Mouse (Mus musculus): ENCODE data around the gene Zfp768. TPM values are rescaled to one million over a fixed set of nuclear protein-coding genes. Genes with fewer than 3 reads are reported as not detected.
"Not testable (repeated sequence)": the region's sequence is repeated elsewhere in the genome, so short reads cannot be mapped to it uniquely, and the experiment has no call there.

The Zfp768 gene
- 4.2 and 4.5 TPM in 2 replicates for polyA plus RNA-seq (2014; fragmentation: Nextera tagmentation; extraction: Ambion mirVana)

DNA sequence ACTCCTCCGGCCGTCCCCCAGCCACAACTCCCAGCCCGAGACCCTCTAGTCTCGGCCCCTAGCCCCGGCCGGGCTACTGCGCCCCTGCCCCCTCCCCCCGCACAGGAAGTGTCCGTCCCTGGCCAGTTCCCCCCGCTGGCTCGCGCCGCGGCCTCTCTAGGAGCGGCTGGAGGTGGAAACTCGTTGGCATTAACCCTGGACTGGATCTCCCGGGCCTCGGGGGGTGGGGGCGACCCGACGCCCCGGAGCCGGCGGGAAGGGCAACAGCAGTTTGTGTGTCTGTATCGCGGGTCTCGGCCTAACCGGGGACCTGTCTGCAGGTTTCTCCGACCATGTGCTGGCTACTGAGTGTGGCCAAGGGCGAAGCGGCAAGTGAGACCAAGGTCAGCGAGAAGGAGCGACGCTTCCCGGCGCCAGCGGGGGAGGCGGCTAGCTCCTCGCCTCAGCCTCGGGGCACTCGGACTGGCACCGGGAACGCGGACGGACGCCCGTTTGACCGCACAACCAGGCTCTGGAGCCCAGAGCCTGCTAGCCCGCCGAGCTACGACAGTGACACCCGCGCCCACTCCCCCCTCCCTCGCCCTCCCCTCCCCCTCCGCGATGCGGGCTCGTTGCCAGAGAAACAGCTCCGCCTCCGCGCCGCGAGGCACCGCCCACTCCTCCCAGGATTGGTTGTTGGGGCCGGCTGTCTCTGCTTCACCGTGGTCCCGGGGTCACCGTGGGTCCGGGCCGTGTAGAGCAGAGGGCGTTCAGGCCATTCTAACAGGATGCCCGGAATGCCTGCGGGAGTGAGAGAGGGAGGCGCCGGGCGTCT is at the start of gene Zfp768:
Gene Zfp768 (minus strand): TSS at position 78 of the 814 bp plus-strand sequence.
- ATAC-seq (replicated peaks; ENCODE audit: low FRiP score, low TSS enrichment, low read depth) (peak; percentile 91), DNase-seq (ENCODE audit: low spot score) (peak; percentile 99)
- Histone ChIP-seq H3K4me2 (ENCODE audit: low read length) (peak within 1 kb of the TSS; percentile 83), H3K9me3 (ENCODE audit: control insufficient read depth, low read length) (no peaks in the 10 kb centered on the region), H3K4me3 (ENCODE audit: low read depth, low read length) (peak within 1 kb of the TSS; percentile 88), H3K27ac (ENCODE audit: low read depth) (peak within 1 kb of the TSS; percentile 90), H3K27me3 (replicated peaks; ENCODE audit: control insufficient read depth, insufficient read depth, low read length) (no peaks in the 10 kb centered on the region), H3K9ac (ENCODE audit: low read length) (peak within 1 kb of the TSS; percentile 90), H3K36me3 (ENCODE audit: control insufficient read depth, insufficient read depth, low read length) (peaks cover 24% of the 10 kb centered on the region), H3K4me1 (replicated peaks; ENCODE audit: control insufficient read depth, insufficient read depth, low read length) (peaks cover 11% of the 10 kb centered on the region)
- under 1% methylated on average over 66 of the region's 76 CpGs for WGBS

DNA sequence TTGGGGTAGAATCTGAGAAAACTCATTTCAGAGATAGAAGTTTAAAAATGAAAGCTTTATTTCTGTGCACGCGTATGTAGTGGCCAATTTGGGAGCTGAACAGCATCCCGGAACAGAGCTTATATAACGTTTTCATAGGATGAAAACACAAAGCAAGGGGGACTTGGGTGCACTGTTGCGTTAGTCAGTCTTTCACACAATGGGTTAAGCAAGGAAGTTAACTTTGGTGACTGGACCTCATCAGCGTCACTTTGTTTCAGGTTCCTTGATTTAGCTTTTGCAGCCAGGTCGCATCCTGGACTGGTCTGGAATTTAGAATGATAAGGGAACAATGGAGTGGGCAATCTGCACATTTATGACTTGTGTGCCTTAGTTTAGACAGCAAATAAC is 48.5 kb upstream of the Zfp768 start:
- peaks cover 12% of the 10 kb centered on the region for H3K4me1 ChIP-seq (replicated peaks; ENCODE audit: control insufficient read depth, insufficient read depth, low read length)
- WGBS: 9% methylated on average over 7 of the region's 7 CpGs
- no peak for ATAC-seq (replicated peaks; ENCODE audit: low FRiP score, low TSS enrichment, low read depth)

DNA sequence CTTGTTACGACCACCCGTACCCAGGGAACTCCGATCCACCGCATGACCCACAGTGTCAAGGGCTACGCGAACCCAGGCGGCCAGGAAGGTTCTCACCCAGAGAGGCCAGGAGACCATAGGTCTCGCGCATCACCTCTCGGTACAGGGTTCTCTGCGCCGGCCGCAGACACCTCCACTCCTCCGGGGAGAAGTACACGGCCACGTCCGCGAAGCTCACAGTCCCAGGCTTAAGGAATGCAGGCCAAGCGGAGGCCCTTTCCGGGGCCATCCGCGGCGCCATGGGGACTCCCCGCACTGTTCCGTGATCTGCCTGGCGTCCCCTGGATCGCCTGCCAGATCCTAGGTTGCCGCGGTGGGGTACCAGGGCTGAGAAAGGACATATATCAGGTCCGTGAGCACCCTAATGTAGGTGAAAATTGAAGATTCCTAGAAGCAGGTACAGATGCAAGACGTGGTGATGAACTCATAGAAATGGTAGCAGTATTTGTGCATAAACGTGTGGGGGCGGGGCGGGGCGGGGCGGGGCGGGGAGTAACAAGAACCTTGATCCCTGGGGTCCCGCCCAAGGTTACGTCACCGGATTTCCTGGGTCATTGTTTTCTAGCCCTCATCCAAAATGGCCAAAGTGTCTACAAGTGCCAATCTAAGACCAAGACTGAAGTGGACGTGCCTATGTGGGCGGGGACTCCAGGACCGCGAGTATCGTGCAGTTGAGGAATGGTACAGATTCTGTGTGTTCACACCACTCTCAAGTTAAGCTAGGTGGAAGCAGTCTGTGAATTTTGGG is 48.0 kb upstream of the Zfp768 start, which contains the start of gene E430018J23Rik:
Gene E430018J23Rik (minus strand): TSS at position 473 of the 787 bp plus-strand sequence.
- WGBS: 1% methylated on average over 44 of the region's 45 CpGs
- DNase-seq (ENCODE audit: low spot score): peak; percentile 95
- Histone ChIP-seq H3K36me3 (ENCODE audit: control insufficient read depth, insufficient read depth, low read length) (peaks cover 12% of the 10 kb centered on the region), H3K9ac (ENCODE audit: low read length) (peak within 1 kb of the TSS; percentile 81), H3K4me2 (ENCODE audit: low read length) (peak within 1 kb of the TSS; percentile 61), H3K27me3 (replicated peaks; ENCODE audit: control insufficient read depth, insufficient read depth, low read length) (no peaks in the 10 kb centered on the region), H3K27ac (ENCODE audit: low read depth) (peak within 1 kb of the TSS; percentile 91), H3K9me3 (ENCODE audit: control insufficient read depth, low read length) (no peaks in the 10 kb centered on the region), H3K4me1 (replicated peaks; ENCODE audit: control insufficient read depth, insufficient read depth, low read length) (peaks cover 12% of the 10 kb centered on the region), H3K4me3 (ENCODE audit: low read depth, low read length) (peak within 1 kb of the TSS; percentile 67)
- peak; percentile 94 for ATAC-seq (replicated peaks; ENCODE audit: low FRiP score, low TSS enrichment, low read depth)

More for the DNA sequence above, 48.5 kb upstream of the Zfp768 start:
- H3K36me3 ChIP-seq (ENCODE audit: control insufficient read depth, insufficient read depth, low read length): peaks cover 12% of the 10 kb centered on the region
- DNase-seq (ENCODE audit: low spot score): no peak
- no peaks in the 10 kb centered on the region for H3K9me3 ChIP-seq (ENCODE audit: control insufficient read depth, low read length)
- H3K9ac ChIP-seq (ENCODE audit: low read length): peak overlapping the region; percentile 38
- H3K4me2 ChIP-seq (ENCODE audit: low read length): peak overlapping the region; percentile 61
- H3K4me3 ChIP-seq (ENCODE audit: low read depth, low read length): peak overlapping the region; percentile 67
- peak overlapping the region; percentile 69 for H3K27ac ChIP-seq (ENCODE audit: low read depth)
- no peaks in the 10 kb centered on the region for H3K27me3 ChIP-seq (replicated peaks; ENCODE audit: control insufficient read depth, insufficient read depth, low read length)

DNA sequence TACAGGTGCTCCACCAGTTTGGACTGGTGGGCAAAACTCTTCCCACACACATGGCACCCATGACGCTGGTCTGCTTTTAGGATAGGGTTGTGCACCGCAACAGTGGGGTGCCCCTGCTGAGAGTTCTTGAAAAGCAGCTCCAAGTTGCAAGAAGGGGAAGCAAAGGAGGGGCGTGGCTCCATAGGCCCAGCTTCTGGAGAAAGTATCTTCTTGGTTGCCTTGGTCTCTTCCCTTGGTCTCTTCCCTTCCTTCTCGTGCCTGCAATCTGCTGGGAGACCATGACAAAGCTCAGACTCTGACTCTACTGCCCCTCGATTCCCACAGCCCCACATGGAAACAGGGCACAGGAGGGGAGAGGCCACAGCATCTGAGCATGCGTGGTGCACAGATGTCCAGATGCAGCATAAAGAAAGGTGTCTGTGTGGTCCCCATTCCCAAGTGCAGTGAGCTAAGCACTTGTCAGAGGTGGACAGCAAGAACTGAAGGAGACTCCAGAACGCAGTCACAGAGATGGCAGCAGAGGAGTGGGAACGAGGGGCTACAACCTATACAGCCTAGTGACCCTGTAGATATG is 46.9 kb upstream of the Zfp768 start:
- DNase-seq (ENCODE audit: low spot score) (peak; percentile 51), ATAC-seq (replicated peaks; ENCODE audit: low FRiP score, low TSS enrichment, low read depth) (no peak)
- H3K27me3 ChIP-seq (replicated peaks; ENCODE audit: control insufficient read depth, insufficient read depth, low read length): no peaks in the 10 kb centered on the region
- peak overlapping the region; percentile 81; the same call in 1 of the 2 replicates for H3K9ac ChIP-seq (ENCODE audit: low read length)
- H3K9me3 ChIP-seq (ENCODE audit: control insufficient read depth, low read length): no peaks in the 10 kb centered on the region
- peaks cover 12% of the 10 kb centered on the region for H3K36me3 ChIP-seq (ENCODE audit: control insufficient read depth, insufficient read depth, low read length)
- peak overlapping the region; percentile 67 for H3K4me3 ChIP-seq (ENCODE audit: low read depth, low read length)
- peak overlapping the region; percentile 61 for H3K4me2 ChIP-seq (ENCODE audit: low read length)
- no peak overlapping the region for H3K27ac ChIP-seq (ENCODE audit: low read depth)
- WGBS: 78% methylated on average over 8 of the region's 8 CpGs
- H3K4me1 ChIP-seq (replicated peaks; ENCODE audit: control insufficient read depth, insufficient read depth, low read length): peaks cover 12% of the 10 kb centered on the region

DNA sequence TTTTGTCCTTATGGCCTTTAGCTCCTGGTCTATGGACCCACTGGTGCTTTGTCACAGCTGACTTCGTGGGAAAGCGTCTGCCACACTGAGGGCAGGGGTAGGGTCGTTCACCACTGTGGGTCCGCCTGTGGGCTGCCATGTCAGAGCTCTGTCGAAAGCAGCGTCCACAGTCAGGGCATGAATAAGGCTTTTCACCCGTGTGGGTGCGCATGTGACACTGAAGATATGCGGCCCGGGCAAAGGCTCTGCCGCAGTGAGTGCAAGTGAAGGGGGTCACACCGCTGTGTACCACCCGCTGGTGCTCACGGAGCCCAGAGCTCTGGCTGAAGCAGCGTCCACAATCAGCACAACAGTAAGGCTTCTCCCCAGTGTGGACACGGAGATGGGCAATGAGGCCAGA is 46.1 kb upstream of the Zfp768 start:
- DNase-seq (ENCODE audit: low spot score): no peak
- Histone ChIP-seq H3K27ac (ENCODE audit: low read depth) (no peak overlapping the region), H3K4me3 (ENCODE audit: low read depth, low read length) (no peak overlapping the region), H3K4me1 (replicated peaks; ENCODE audit: control insufficient read depth, insufficient read depth, low read length) (peaks cover 12% of the 10 kb centered on the region), H3K9ac (ENCODE audit: low read length) (no peak overlapping the region), H3K4me2 (ENCODE audit: low read length) (no peak overlapping the region), H3K9me3 (ENCODE audit: control insufficient read depth, low read length) (no peaks in the 10 kb centered on the region), H3K27me3 (replicated peaks; ENCODE audit: control insufficient read depth, insufficient read depth, low read length) (no peaks in the 10 kb centered on the region), H3K36me3 (ENCODE audit: control insufficient read depth, insufficient read depth, low read length) (peaks cover 12% of the 10 kb centered on the region)
- 96% methylated on average over 16 of the region's 16 CpGs for WGBS
- ATAC-seq (replicated peaks; ENCODE audit: low FRiP score, low TSS enrichment, low read depth): no peak

DNA sequence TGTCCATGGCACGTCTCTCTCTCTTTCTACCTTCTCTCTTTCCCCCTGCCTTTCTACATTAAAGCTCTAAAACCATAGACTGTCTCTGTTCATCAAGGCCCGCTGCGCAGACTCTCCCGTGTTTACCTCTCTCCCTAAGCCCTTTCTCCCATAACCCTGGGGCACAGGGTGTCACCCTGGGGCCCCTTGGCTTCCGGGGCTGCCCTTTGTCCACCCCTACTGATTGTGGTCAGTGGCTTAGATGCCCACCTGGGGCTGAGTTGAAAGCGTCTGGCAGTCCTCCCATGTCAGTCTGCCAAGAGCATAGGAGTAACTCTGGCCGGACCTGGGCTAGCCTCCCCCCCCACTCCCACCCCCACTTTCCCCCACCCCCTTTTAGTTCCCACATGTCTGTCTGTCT is 44.9 kb upstream of the Zfp768 start:
- H3K9me3 ChIP-seq (ENCODE audit: control insufficient read depth, low read length): no peaks in the 10 kb centered on the region
- DNase-seq (ENCODE audit: low spot score) (no peak), ATAC-seq (replicated peaks; ENCODE audit: low FRiP score, low TSS enrichment, low read depth) (no peak)
- H3K36me3 ChIP-seq (ENCODE audit: control insufficient read depth, insufficient read depth, low read length): peaks cover 12% of the 10 kb centered on the region
- no peak overlapping the region for H3K4me2 ChIP-seq (ENCODE audit: low read length)
- no peak overlapping the region for H3K4me3 ChIP-seq (ENCODE audit: low read depth, low read length)
- no peak overlapping the region for H3K27ac ChIP-seq (ENCODE audit: low read depth)
- WGBS: 77% methylated on average over 7 of the region's 7 CpGs
- no peak overlapping the region for H3K9ac ChIP-seq (ENCODE audit: low read length)
- H3K27me3 ChIP-seq (replicated peaks; ENCODE audit: control insufficient read depth, insufficient read depth, low read length): no peaks in the 10 kb centered on the region
- H3K4me1 ChIP-seq (replicated peaks; ENCODE audit: control insufficient read depth, insufficient read depth, low read length): peaks cover 12% of the 10 kb centered on the region

DNA sequence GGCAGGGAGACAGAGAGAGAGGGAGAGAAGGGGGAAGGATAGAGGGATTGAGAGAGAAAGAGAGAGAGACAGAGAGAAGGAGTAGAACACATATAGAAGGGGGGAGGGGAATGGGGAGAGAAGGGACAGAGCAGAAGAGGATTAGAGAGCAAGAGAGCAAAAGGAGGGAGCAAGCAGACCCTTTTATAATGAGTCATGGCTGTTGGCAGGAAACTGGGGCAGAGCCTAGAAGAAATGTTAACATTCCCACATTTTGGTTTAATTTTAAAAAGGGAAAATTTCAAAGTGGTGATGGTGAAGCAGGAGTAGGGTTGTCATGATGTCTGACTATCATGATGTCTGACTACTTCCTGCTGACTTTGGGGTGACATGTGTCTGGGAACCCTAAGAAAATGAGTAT is 42.8 kb upstream of the Zfp768 start:
- peaks cover 19% of the 10 kb centered on the region for H3K36me3 ChIP-seq (ENCODE audit: control insufficient read depth, insufficient read depth, low read length)
- not testable (repeated sequence) for H3K27me3 ChIP-seq (replicated peaks; ENCODE audit: control insufficient read depth, insufficient read depth, low read length); H3K4me3 ChIP-seq (ENCODE audit: low read depth, low read length); DNase-seq (ENCODE audit: low spot score); H3K27ac ChIP-seq (ENCODE audit: low read depth); H3K9me3 ChIP-seq (ENCODE audit: control insufficient read depth, low read length); H3K4me2 ChIP-seq (ENCODE audit: low read length); ATAC-seq (replicated peaks; ENCODE audit: low FRiP score, low TSS enrichment, low read depth); H3K9ac ChIP-seq (ENCODE audit: low read length); H3K4me1 ChIP-seq (replicated peaks; ENCODE audit: control insufficient read depth, insufficient read depth, low read length)

DNA sequence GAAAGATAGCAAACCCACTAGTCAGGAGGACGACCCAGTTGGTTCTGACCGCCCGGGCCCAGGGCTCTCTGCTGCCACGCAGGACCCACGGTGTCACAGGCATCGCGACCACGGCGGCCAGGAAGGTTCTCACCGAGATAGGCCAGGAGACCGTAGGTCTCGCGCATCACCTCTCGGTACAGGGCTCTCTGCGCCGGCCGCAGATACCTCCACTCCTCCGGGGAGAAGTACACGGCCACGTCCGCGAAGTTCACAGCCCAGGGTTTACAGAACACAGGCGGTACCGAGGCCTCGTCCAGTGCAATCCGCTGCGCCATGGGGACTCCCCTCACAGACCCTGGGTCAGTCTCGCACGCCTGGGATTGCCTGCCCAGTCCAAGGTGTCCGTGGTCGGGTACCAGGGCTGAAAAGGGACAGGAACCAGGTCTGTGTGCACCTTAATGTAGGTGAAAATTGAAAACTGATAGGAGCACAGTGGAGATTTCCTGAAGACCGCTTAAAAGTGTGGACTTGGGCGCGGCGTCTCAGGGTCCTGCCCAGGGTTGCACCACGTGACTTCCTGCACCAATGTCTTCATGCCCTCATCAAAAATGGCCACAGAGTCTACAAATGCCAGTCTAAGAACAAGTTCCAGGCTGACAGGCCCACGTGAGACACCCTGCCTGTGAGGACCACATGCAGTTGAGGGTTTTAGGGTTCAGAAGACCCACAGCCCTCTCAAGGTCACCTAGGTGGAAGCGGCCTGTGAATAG is 41.4 kb upstream of the Zfp768 start, which contains the start of gene 9130019O22Rik:
Gene 9130019O22Rik (minus strand): TSS at position 526 of the 752 bp plus-strand sequence.
- Histone ChIP-seq H3K36me3 (ENCODE audit: control insufficient read depth, insufficient read depth, low read length) (peaks cover 15% of the 10 kb centered on the region), H3K9me3 (ENCODE audit: control insufficient read depth, low read length) (no peaks in the 10 kb centered on the region), H3K27me3 (replicated peaks; ENCODE audit: control insufficient read depth, insufficient read depth, low read length) (no peaks in the 10 kb centered on the region), H3K4me2 (ENCODE audit: low read length) (peak within 1 kb of the TSS; percentile 57), H3K9ac (ENCODE audit: low read length) (peak within 1 kb of the TSS; percentile 63), H3K4me3 (ENCODE audit: low read depth, low read length) (peak within 1 kb of the TSS; percentile 60), H3K4me1 (replicated peaks; ENCODE audit: control insufficient read depth, insufficient read depth, low read length) (no peaks in the 10 kb centered on the region), H3K27ac (ENCODE audit: low read depth) (no peak within 1 kb of the TSS)
- ATAC-seq (replicated peaks; ENCODE audit: low FRiP score, low TSS enrichment, low read depth) (peak; percentile 93), DNase-seq (ENCODE audit: low spot score) (peak; percentile 83)
- WGBS: 11% methylated on average over 38 of the region's 38 CpGs

All from intestine, embryonic 14.5 days (tissue).